Mouse (Mus musculus): Measurements from ENCODE around the gene Sumf2.

The Sumf2 gene

GRCm38 (mm10) chr5:129846752-129847557 lies at the start of gene Sumf2:
TSS of gene Sumf2 (plus strand) at chr5:129846986.
- peak; percentile 97 to 98 for DNase-seq (ENCODE audit: inconsistent age in 2 of 2, low spot score in 1 of 2)

- no peak for DNase-seq (ENCODE audit: inconsistent age in 2 of 2, low spot score in 1 of 2)
These were observed 1.9 kb upstream of the Sumf2 start for GRCm38 (mm10) chr5:129844848-129845247.

GRCm38 (mm10) chr5:129847558-129847820 lies 703 bp downstream of the Sumf2 start:
- no peak for DNase-seq (ENCODE audit: inconsistent age in 2 of 2, low spot score in 1 of 2)

GRCm38 (mm10) chr5:129855163-129855562 lies 8.4 kb downstream of the Sumf2 start:
- no peak for DNase-seq (ENCODE audit: inconsistent age in 2 of 2, low spot score in 1 of 2)

- DNase-seq (ENCODE audit: inconsistent age in 2 of 2, low spot score in 1 of 2) = no peak
These were observed 9.6 kb downstream of the Sumf2 start for GRCm38 (mm10) chr5:129856414-129856813.

- no peak for DNase-seq (ENCODE audit: inconsistent age in 2 of 2, low spot score in 1 of 2)
These were observed 15.5 kb downstream of the Sumf2 start for GRCm38 (mm10) chr5:129862325-129862724.

- DNase-seq (ENCODE audit: inconsistent age in 2 of 2, low spot score in 1 of 2) = peak; percentile 54 to 83
These were observed 17.7 kb downstream of the Sumf2 start for GRCm38 (mm10) chr5:129864467-129864866.

GRCm38 (mm10) chr5:129865841-129866240 lies 19.1 kb downstream of the Sumf2 start:
- no peak for DNase-seq (ENCODE audit: inconsistent age in 2 of 2, low spot score in 1 of 2)

GRCm38 (mm10) chr5:129869238-129869995 lies 22.6 kb downstream of the Sumf2 start:
- DNase-seq (ENCODE audit: inconsistent age in 2 of 2, low spot score in 1 of 2) = no peak

GRCm38 (mm10) chr5:129871238-129871637 lies 24.5 kb downstream of the Sumf2 start:
- no peak for DNase-seq (ENCODE audit: inconsistent age in 2 of 2, low spot score in 1 of 2)

- DNase-seq (ENCODE audit: inconsistent age in 2 of 2, low spot score in 1 of 2) = no peak
These were observed 27.2 kb downstream of the Sumf2 start for GRCm38 (mm10) chr5:129873942-129874341.

GRCm38 (mm10) chr5:129875098-129875497 lies 28.3 kb downstream of the Sumf2 start:
- DNase-seq (ENCODE audit: inconsistent age in 2 of 2, low spot score in 1 of 2) = no peak

GRCm38 (mm10) chr5:129877731-129878455 lies 31.1 kb downstream of the Sumf2 start:
- peak in 1 of 2 experiments; percentile 57 for DNase-seq (ENCODE audit: inconsistent age in 2 of 2, low spot score in 1 of 2)

- peak; percentile 88 to 95 for DNase-seq (ENCODE audit: inconsistent age in 2 of 2, low spot score in 1 of 2)
These were observed 32.2 kb downstream of the Sumf2 start for GRCm38 (mm10) chr5:129878946-129879345.

GRCm38 (mm10) chr5:129879888-129880287 lies 33.1 kb downstream of the Sumf2 start:
- DNase-seq (ENCODE audit: inconsistent age in 2 of 2, low spot score in 1 of 2) = peak in 1 of 2 experiments; percentile 44

- peak; percentile 71 to 87 for DNase-seq (ENCODE audit: inconsistent age in 2 of 2, low spot score in 1 of 2)
These were observed 39.5 kb downstream of the Sumf2 start for GRCm38 (mm10) chr5:129886271-129886670.

- DNase-seq (ENCODE audit: inconsistent age in 2 of 2, low spot score in 1 of 2) = peak; percentile 95 to 99
These were observed 40.3 kb downstream of the Sumf2 start, which contains the start of gene Chchd2 for GRCm38 (mm10) chr5:129886911-129887636. TSS of gene Chchd2 (minus strand) at chr5:129887470.

- DNase-seq (ENCODE audit: inconsistent age in 2 of 2, low spot score in 1 of 2) = peak in 1 of 2 experiments; percentile 16
These were observed 43.6 kb downstream of the Sumf2 start for GRCm38 (mm10) chr5:129890390-129890789.

- peak; percentile 89 to 96 for DNase-seq (ENCODE audit: inconsistent age in 2 of 2, low spot score in 1 of 2)
These were observed 48.7 kb downstream of the Sumf2 start, which contains the start of gene Zbed5 for GRCm38 (mm10) chr5:129895198-129896088. TSS of gene Zbed5 (plus strand) at chr5:129895723.

- no peak for DNase-seq (ENCODE audit: inconsistent age in 2 of 2, low spot score in 1 of 2)
These were observed 51.7 kb downstream of the Sumf2 start, which contains the start of gene Phkg1 for GRCm38 (mm10) chr5:129898449-129898848. TSS of gene Phkg1 (minus strand) at chr5:129898549.
